Mouse (Mus musculus) olfactory bulb, adult 2 months (tissue): ENCODE data around the gene Hrk.

ENCODE experiments used
- CTCF ChIP-seq: fragments of 200-500 bp; IDR thresholded peaks from 2 replicates; pipeline ENCODE4 v1.5.1; 2012; ENCODE audit warnings: low read depth, mild to moderate bottlenecking, low read length, moderate library complexity; ENCODE audit not compliant: insufficient read depth
- POLR2A ChIP-seq: fragments of 200-500 bp; IDR thresholded peaks from 2 replicates; pipeline ENCODE4 v1.6.1; 2012; ENCODE audit warnings: mild to moderate bottlenecking, low read depth, low read length, moderate library complexity; ENCODE audit not compliant: insufficient read depth

DNA sequence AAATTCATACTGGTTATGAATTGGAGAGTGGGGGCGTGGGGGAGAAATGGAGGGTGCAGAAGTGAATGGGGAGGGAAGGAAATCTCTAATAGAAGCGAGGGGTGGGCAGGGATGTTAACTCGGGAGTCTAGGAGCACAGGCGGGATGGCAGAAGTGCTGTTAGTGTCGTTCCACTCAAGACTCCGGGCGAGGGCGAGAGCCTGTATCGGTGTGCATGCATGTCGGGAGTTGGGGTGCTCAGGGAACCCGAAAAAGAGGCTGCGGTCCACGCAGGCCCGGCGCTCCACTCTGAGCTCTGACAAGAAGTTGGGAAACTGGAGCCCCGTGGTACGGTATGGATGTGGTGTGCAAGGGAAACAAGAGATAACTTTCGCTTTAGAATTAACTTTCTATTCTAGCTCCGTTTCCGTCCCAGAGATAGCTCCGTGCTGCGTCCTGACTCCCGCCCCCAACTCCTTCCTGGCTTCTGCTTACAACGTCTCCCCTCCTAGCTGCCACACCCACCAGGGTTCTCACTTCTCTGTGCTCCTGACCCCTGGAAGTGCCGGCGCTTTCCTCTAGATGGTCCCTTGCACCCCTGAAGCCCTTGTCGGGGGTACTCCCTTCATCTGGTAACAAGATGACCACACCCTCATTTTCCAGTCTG, 7.8 kb downstream of the Hrk start:
- TF ChIP-seq CTCF (no peak), POLR2A (no peak)
